Mouse (Mus musculus) T-helper 1 cell (primary cell): ENCODE results near the gene Ostm1.

ENCODE experiments used
- in situ Hi-C: fragments of 300-600 bp; cut with MboI, MseI; formaldehyde crosslinking; loops from one replicate; pipeline ENCODE4 v1.15.1; 2025; ENCODE audit warnings: high pct_unique_total_duplicates

Gene Ostm1

DNA sequence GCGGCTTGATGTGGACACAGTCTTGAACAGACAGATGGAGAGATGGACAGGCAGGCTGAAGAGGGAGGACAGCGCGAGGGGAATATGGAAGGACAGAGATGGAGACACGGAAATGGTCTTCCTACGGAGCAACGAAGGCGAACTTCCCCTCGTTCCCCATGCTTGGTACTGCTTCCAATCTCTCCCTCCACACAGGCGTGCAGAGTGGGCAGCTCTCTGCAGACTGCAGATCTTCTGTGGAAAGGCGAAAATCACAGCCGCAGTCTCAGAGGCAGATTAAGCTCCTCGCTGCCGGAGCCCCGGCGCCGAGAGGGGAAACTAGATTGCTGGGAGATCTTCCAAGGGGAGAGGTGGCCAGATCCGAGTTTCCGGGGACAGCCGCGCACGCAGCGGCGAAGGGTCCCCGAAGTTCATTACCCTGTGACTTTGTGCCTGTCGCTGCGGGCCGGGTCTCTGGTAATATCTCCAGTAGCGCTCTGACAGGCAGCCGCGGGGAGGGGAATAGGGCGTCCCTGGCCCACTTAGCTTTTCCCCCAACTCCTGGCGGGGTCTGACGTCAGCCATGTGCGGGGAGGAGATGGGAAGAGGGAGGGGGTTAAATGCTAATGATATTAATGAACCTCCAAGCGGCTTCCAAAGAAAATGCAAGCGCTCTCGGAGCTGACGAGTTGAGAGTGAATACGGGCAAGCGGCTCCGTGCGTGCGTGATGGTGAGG, at the start of gene Ostm1, which contains the start of gene Nr2e1:
Gene Ostm1, plus strand, starts transcription at position 666 of the 716 bp plus-strand sequence.
Gene Nr2e1, minus strand, starts transcription at position 476 of the 716 bp plus-strand sequence.
- in situ Hi-C loops = no loop called here

DNA sequence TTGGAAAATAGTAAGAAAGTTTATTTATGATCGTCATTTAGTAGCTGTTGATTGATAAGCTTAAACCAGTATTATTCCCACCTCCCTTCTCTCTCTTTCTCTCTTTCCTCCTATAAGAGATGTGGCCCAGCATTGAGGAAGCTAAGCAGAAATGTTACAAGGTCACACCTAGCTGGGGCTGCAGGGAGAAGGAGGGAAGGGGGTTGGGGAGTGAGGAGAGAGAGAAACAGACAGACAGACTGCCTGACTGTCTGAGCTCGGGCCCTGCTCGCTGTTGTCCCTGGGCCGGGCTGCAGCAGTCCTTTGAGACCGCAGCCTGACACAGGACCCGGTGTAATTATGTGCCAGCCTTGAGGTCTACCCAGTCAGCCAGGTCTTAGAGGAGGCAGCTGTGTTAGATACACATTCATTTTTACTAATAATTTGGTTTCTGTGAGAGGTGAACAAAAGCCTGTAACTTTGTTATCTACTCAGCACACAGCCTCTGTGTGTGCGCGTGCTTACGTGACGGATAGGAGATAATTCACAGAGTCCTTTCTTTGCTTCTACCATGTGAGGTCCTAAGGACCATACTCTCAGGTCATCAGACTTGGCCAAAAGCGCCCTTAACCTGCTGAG, 49.7 kb upstream of the Ostm1 start:
- in situ Hi-C loops = no loop called here

DNA sequence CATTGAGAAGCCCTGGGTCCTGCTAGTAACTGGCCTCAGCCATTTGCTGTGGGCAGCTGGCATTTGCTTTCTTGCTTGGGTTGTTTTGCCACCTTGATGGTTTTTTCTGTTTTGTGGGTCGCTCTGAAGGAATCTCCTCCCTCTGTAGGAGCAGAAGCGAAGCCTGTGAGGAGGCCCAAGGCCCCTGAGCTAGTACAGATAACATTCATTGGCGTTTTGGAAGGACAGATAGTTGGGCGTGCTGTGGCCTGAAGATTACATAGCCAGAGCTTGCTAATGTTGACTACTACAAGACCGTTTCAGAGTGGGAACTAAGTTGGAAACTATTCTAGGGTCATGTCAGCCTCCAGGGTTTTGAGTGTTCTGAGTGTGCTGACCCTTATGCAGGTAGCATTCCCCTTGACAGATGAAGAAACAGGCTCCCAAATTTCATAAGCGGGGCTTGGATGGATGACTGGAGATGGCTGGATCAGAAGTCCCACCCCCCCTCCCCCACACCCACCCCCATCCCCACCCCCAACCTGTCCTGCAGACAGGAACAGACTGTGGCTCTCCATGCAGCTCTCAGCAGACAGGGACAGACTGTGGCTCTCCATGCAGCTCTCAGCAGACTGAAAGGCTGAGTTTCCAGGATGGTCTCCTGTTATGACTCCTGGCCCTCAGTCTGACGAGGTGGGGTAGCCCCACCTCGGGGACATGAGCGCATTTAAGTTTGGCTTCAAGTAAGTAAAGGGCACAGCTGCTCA, 45.9 kb upstream of the Ostm1 start:
- in situ Hi-C loops = no loop called here

DNA sequence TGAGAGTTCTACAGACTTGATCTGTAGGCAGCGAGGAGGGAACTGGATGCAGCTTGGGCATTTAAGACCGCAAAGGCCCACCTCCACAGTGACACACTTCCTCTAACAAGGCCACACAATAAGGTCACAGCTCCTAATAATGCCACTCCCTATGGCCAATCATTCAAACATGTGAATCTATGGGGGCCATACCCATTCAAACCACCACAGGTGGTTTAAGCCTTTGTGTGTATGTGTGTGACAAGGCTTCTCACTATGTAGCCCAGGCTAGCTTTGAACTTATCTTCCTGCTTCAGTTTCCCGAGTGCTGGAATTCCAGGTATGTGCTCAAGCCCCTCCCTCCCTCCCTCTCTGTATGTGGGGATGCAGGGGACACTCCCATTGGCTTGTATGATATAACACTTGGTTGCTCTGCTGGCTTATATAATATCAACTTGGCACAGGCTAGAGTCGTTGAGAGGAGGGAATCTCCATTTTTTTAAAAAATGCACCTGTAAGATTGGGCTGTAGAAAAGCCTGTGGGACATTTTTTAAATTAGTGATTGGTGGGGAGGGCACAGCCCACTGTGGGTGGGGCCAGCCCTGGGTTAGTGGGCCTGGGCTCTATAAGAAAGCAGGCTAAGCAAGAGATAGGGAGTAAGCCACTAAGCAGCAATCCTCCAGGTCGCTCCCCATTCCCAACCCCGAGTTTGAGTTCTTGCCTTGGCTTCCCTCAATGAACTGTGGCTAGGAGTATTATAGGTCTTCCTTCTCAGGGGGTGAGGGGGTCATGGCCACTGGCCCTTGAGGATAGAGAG, 37.7 kb upstream of the Ostm1 start:
- in situ Hi-C loops = no loop called here

DNA sequence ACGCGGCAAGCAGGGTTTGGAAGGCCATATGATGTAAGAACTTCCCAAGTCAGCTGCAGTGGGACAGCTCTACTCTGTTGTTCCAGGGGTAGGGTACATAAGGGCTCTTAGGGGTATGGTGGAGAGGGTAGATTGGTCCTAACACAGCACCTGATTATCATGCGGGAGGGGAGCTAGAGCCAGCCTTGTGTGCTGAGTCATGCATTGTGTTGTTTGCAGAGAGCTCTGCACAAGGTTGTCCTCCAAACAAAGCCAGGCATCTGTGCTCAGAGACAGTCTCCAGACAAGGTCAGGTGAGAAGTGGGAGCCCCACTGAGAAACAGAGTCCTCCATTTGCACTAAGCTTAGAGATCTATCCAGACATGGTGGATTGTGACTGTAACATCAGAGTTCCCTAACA, 37.1 kb upstream of the Ostm1 start:
- in situ Hi-C loops = no loop called here

DNA sequence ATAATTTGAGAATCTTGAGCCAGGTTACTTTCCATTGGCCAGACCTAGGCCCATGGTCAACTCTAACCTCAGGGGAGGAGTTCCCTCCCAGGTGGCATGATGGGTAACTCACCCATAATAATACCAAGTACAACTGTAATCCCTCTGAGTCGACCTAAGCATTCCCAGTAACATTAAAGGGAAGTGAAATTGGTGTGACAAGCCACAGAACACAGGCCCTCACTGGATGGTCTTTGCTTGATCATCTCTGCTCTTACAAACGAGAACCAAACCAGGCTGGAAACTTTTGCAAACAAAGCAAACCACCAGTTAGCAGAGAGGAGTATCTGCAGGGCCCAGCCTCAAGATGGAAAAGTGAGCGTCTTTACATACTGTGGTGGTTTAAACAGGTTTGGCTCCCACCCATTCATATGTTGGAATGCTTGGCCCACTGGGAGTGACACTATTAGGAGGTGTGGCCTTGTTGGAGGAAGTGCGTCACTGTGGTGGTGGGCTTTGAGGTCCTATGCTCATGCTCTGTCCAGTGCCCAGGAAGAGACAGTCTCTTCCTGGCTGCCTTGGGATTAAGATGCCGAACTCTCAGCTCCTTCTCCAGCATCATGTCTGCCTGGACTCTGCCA, 23.9 kb upstream of the Ostm1 start:
- in situ Hi-C loops = no loop called here

DNA sequence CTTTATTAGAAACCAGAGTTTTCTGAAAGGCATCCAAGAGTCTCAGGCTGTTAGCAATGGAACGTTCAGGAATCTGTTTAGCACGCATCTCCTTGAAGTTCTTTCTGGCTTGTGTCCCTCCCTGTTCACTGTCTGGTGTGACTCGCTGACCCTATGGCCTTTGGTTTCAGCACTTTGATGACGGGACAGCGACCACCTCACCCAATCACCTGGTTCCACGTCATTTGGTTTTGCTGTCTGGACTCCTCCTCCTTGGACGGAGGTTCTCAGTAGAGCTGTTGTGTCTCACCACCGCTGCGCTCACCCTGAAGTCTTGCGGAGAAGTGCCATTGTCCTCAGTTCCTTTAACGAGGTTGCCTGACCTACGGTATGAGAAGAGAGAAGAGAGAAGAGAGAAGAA, 21.4 kb upstream of the Ostm1 start:
- in situ Hi-C loops = no loop called here

DNA sequence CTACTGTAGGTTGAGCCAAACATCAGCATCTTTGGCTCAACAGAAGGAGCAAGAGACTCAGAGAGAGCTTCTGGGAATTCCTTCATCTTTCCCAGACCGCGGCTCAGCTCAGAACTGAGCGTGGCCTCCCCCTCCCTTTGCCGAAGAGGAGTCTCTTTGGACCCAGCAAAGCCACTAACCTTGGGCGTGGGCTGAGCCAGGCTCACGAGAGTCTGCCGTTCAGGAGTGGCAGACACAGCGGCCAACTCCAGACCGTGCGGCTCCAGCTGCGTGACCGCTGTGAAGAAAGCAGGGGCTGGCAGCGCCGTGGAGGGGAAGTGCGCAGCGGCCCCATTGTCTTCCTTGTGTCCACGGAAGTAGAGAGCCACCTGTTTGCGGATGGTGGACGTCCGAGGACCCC, 11.1 kb upstream of the Ostm1 start:
- in situ Hi-C loops = no loop called here

DNA sequence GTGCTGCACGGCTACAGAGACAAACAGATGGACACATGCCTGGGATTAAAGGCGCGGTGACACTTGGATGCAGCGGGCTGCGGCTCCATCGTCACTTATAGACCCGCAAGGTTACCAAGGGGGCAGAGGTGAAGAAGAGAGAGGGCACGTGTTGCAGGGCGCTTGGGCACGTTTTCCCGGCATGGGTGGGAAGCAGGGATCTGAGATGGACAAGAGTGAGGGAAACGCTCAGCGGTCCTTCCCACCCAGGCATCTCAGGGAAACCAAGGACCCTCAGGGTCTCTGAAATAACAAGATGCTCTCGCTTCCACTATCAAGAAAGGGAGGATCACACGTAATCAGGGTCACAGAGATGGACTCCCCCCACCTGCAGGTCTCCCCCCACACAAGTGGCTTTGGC, 10.7 kb upstream of the Ostm1 start:
- in situ Hi-C loops = no loop called here

DNA sequence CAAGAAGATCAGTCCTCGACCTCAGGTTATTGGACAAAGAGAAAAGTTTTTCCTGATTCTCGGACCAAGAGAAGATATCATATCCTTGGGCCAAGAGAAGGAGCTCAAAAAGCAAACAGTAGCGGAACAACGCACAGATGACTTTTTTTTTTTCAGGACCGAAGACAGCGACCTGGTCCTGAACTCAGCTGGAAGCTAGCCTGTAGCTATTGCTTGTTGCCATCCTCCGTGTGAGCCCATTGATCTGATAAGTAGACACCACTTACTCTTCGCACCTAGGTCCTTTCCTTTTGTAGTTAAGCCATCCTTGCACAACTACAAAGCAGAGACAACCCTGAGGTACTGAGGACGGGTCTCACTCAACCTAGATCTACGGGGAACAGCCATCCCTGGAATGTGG, 9.0 kb upstream of the Ostm1 start:
- in situ Hi-C loops = no loop called here

DNA sequence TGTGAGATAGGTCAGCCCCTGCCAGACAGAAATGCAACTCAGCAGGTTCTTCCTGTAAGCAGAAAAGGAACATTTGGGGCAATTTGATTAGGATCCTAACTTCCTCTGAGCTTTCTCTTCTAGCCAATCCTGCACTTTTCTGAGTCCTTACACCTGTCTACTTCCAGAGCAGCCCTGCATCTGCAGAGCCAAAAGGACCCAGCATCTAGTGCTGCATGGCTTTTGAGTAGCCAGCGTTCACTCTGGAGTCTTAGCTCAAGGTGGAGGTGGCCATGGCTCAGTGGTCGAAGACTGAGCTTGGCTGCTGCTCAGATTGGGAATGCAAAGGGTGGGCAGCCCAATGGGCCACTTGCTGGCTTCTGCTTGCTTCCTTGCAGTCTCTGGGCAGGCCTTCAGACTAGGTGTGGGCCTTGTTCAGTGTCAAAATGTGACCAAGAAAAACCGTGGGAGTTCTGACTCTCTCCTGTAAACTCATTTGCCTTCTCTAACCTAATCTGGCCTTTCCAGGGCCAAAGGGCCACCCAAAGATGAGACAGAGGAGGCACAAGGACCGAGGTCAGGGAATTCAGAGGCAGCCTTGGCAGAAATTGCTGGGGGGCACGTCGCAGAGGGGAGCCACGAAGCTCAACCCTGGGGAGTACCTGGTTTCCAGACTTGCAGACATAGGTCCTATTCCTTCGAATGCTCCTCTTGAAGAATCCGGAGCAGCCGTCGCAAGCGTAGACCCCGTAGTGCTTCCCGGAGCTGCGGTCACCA, 5.9 kb upstream of the Ostm1 start:
- in situ Hi-C loops = no loop called here

DNA sequence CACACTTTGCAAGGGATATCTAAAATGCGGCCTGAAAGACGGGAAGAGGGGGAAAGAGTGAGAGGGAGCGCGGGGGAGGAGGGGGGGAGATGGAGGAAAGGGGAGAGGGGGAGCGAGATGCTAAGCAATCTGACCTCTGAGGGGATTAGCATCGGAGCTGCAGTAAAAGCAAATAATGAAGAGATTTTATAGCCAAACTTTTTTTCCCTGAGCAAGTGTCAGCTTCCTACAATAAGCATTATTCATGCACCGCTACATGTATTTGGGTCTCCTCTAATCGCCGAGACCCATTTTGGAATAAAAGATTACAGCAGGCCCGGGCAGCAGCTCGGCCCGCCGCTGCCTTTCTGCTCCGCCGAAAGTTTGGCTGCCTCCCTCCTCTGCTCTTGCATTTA, 5.3 kb upstream of the Ostm1 start:
- in situ Hi-C loops = no loop called here

DNA sequence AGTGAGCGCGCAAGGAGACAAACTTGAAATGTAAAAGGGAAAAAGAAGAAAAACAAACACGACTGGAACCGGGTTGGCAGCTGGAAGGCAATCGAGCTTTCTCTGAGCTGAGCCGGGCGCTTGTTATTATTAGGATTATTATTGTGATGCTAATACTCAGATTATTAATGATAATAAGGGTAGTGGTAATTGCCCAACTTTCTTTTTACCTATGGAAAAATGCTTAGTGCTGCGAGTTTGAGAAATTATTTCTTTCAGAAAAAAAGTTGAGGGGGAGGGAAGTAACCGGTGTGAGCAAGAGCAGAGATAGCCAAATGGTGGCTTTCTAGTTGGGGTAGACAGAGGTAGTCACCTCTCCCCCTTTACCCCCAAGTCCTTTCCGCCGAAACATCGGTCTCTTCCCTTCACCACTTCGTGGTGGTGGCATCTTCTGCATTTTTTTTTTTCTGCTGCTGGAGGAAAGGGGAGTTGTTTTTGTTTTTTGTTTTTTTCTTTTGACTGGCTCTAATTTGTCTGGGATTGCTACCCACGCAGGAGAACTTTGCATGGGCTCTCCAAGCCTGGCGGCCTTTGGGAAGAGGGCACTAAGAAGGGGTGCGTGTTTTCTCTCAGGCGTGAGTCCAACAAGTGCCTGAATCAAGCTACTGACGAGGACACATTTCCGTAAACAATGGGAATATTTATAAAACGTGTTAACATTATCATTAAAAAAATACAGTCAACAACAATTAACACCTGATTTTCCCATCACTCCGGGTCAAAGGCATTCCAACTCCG, 4.7 kb upstream of the Ostm1 start:
- in situ Hi-C loops = no loop called here

DNA sequence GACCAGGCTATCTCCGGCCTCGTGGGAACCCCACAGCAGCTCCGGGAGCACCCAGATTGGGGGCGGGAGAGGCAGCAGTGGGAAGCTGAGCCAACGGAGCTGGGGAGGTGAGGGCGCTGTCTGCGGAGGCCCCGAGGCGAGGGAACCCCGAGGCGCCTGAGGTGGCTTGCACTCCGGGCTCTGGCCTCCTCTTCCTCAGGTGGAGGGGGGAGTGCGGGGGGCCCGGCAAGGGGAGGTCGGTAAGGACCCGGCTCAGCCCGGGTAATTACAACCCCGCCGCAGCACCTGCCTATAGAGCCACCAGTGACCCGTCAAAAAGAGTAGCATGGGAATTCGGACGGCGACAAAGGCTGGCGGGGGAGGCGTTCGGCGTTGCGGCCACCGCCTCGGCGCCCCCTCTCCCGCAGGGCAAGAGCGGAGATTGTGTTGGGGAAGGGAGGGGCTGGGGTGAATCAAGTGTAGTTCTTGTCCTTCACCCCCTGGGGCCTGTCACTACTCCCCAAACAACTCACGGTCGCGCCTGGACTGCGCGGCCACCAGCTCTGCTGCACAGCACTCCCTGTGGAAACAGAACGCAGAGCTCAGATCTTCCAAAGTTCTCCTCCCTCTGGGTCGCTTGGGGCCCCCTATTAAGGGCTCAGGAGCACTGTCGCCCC, 4.0 kb upstream of the Ostm1 start:
- in situ Hi-C loops = no loop called here

DNA sequence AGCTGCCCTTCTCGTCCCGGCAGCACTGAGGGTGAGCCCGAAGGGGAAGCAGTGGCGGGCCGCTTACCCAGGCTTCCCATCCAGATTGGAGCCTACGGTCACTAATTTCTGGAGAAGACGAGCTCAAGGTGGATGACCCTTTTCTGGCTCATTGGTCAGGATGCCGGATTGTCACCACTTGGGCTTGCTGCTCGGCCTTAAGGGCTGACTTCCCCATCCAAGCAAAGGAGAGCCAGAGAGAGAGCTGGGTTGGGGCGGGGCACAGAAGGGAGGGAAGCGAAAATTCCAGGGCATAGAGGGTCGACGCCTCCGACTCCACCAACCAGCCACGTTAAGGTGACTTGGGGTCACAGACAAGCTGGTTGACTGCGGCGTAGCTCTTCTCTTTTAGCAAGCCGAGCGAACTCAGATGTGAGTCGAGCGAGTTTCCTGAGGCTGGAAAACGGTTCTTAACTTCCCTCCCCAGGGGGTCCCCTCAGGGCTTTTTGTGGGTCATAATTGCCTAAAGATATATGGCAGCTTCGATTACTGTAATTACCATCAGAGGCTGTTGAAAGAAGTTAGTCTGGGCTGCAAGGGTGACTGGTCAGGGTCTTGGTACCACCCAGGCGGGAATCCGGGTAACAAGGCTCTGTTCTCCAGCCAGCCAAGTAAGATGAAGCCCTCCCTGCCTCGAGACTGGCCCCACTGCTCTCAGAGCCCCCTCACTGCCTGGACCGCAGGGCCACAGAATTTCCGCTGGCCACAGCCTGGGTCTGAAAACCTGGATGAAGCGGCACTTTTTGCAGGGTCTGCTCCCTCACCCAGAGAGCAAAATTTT, 3.3 kb upstream of the Ostm1 start:
- in situ Hi-C loops = no loop called here

DNA sequence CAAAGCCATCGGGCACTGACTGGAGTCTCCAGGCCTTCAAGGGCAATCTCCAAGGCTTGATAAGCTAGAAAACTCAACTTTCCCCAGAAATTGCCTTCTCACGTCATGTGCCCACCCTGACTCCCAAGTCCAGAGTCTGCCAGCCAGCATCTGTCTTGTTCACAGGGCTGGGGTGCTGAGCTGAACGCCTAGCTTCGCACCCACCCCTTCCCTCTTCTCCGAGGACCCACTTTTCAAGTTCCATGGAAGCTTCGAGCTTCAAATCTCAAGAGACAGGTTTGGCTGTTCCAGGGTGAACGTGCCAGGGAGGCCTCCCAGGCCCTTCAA, 2.7 kb upstream of the Ostm1 start:
- in situ Hi-C loops = no loop called here

DNA sequence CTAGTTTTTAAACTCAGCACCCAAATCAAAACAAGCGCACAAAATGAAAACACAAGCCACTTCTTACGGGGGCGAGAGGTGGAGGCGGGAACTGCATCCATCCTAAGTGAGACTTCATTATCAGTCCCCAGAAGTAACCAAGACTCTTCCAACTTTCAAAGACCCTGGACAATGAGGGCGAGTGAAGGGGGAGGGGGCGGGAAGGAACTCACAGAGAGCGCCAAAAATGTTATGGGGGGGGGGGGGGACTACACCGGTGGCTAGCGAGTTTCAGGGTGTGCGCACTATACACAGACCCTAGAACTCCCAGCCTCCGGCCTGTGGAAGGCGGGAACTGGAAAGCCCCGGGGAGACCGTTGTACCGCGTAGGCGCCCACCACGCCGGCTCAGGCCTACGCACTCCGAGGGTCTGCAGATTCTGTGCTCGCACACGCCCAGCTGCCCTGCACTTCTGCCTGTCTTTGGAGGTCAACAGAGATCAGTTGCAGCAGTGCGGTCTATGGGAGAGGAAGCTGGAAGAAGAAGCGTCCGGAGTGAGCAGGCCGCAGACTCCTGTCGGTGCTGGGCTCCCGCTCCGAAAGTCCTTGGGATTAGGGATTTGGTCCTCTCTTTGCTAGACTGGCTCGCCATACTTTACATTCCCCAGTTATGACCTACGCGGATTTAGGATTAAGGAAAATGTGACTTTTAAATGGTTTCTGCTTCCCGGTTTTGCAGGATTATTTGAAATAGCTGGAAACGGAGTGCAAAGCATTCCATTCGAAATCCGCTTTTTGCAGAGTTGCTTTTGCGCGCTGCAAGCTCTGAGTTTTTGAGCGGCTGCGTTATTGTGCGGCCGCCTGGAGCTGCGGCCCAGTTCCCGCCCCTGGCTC, 1.7 kb upstream of the Ostm1 start:
- in situ Hi-C loops = no loop called here

DNA sequence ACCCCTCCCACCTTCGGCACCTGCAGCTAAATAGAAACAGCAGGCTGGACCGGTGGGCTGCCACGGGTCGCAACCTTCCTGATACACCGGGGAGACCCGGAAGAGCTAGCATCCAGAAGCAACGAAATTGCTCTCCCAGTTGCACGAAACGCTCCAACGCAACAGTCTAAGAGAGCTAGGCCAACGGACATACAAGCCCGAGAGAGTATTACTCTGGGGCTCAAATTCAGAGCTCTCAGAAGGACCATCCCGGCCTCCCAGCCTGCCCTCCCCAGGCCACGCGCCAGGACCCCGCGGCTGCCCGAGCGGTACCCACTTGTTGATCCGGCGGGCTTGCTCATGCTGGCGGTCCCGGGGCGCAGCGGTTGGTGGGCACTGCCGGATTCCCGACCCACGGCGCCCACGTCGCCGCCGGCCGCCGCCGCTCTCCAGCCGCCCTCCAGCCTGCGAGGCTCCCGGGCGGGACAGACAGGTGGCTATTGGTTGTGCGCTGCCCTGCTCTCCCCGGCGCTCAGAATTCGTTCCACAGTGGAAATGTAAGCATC, 984 bp upstream of the Ostm1 start:
- in situ Hi-C loops = no loop called here
